Mouse (Mus musculus) C2C12 (cell line): ENCODE measurements around the gene Tmc5. TPM values are rescaled to one million over a fixed set of nuclear protein-coding genes. Genes with fewer than 3 reads are reported as not detected.

Experiments used
- H3K27me3 ChIP-seq: one replicate; pipeline ENCODE4 v1.6.1; 2011; ENCODE audit not compliant: control insufficient read depth, insufficient read depth, insufficient read length
- H3K36me3 ChIP-seq: one replicate; pipeline ENCODE4 v1.6.1; 2011; ENCODE audit not compliant: control insufficient read depth, insufficient read depth
- H3K4me3 ChIP-seq: one replicate; pipeline ENCODE4 v1.5.1; 2011; ENCODE audit warnings: mild to moderate bottlenecking, control low read depth; ENCODE audit not compliant: poor library complexity, insufficient read depth, severe bottlenecking
- H3K79me2 ChIP-seq: one replicate; pipeline ENCODE4 v1.6.1; 2011; ENCODE audit not compliant: control insufficient read depth, insufficient read depth
- H3K79me3 ChIP-seq: one replicate; pipeline ENCODE4 v1.6.1; 2011; ENCODE audit warnings: low read depth, control low read depth
- H3ac ChIP-seq: one replicate; pipeline ENCODE3; 2011; ENCODE audit warnings: low read depth; ENCODE audit not compliant: control insufficient read depth, insufficient read length
- CEBPB ChIP-seq: IDR thresholded peaks from one replicate; pipeline ENCODE4 v1.6.1; 2011; ENCODE audit warnings: low read depth, mild to moderate bottlenecking, control low read depth, moderate library complexity
- CTCF ChIP-seq: IDR thresholded peaks from one replicate; pipeline ENCODE4 v1.5.1; 2011; ENCODE audit not compliant: control insufficient read depth, insufficient read depth, insufficient read length
- FOSL1 ChIP-seq: IDR thresholded peaks from one replicate; pipeline ENCODE4 v1.8.0; 2011; ENCODE audit warnings: mild to moderate bottlenecking, low read length; ENCODE audit not compliant: poor library complexity, insufficient read depth, severe bottlenecking
- MAX ChIP-seq: IDR thresholded peaks from one replicate; pipeline ENCODE4 v1.6.1; 2011; ENCODE audit warnings: mild to moderate bottlenecking, control low read depth
- MYOD1 ChIP-seq: IDR thresholded peaks from one replicate; pipeline ENCODE4 v1.6.1; 2011; ENCODE audit warnings: low read depth; ENCODE audit not compliant: control insufficient read depth, insufficient read length
- MYOG ChIP-seq: IDR thresholded peaks from one replicate; pipeline ENCODE4 v1.6.1; 2011; ENCODE audit not compliant: control insufficient read depth, insufficient read length; ENCODE audit errors: extremely low read depth
- USF1 ChIP-seq: IDR thresholded peaks from one replicate; pipeline ENCODE4 v1.6.1; 2011; ENCODE audit warnings: low read depth, mild to moderate bottlenecking, control low read depth, moderate library complexity
- polyA plus RNA-seq: library from polyadenylated mRNA; unstranded; fragments of >200 nt; fragmentation: generic; extraction: Trizol; gene quantifications from one replicate; pipeline ENCODE4 v1.2.1, GENCODE M21; 2012; ENCODE audit warnings: missing spikeins

Gene Tmc5
- polyA plus RNA-seq, 1 experiment: not detected

DNA sequence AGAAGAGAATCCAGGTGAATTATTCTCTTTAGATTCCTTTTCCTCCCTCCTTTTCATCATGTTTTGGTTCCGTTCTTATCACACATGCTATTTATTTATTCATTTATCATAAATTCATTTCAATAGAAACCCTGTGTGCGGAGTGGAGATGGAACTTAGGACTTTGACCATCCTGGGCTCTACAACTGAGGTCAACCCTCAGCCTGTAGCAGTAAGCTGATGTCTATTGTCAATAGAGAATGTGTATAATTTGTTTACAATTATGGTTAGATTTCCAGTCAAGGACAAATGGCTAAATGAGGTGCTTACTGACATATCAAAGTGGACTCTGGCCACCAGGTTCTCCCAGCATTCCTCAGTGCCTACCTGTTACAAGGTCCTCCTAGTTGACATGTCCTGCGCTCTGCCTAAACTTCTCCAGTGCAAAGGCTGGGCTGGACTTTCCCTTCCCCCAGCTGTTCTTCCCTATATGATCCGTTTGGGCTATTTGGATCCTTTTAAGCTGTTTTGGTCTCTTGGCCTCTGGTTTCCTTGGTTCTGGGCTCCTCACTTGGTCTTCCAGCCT is 14.2 kb downstream of the Tmc5 start:
- no peak for TF ChIP-seq MYOG
- no peak for TF ChIP-seq USF1
- no peak for TF ChIP-seq CEBPB
- no peak for TF ChIP-seq MAX
- no peak for TF ChIP-seq CTCF
- TF ChIP-seq FOSL1: no peak
- TF ChIP-seq MYOD1: no peak
- Histone ChIP-seq H3K79me2 (no peaks in the 10 kb centered on the region), H3K4me3 (no peak overlapping the region), H3ac (no peak overlapping the region), H3K36me3 (no peaks in the 10 kb centered on the region), H3K79me3 (no peaks in the 10 kb centered on the region), H3K27me3 (peaks cover 22% of the 10 kb centered on the region)

DNA sequence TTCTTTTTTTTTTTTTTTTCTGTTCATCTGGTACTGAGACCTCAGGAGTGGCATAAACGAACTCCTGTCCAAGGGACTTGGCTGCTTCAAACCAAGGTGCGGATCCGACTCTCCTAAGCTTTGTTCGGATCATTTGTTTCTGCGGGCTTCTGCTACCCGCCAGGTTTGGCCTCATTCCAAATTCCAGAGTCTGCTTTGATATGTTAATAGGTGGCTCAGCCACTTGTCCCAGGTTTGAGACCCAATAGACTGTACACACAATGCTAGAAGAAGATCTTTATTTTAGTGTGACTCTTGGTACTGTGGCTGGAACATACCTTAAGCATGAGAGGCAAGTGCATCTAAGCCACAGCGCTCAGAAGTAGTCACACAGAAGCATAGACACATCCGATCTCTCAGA is 14.8 kb downstream of the Tmc5 start:
- no peak overlapping the region for H3K4me3 ChIP-seq
- H3K79me2 ChIP-seq: no peaks in the 10 kb centered on the region
- H3ac ChIP-seq: no peak overlapping the region
- no peak for TF ChIP-seq USF1
- TF ChIP-seq CEBPB: no peak
- TF ChIP-seq MAX: no peak
- TF ChIP-seq MYOD1: no peak
- H3K36me3 ChIP-seq: no peaks in the 10 kb centered on the region
- no peaks in the 10 kb centered on the region for H3K79me3 ChIP-seq
- H3K27me3 ChIP-seq: peaks cover 22% of the 10 kb centered on the region

GRCm38 (mm10) chr7:118614076-118614475 is 17.0 kb downstream of the Tmc5 start:
- Histone ChIP-seq H3K79me2 (no peaks in the 10 kb centered on the region), H3K27me3 (peaks cover 20% of the 10 kb centered on the region), H3ac (no peak overlapping the region), H3K79me3 (no peaks in the 10 kb centered on the region), H3K4me3 (no peak overlapping the region), H3K36me3 (no peaks in the 10 kb centered on the region)
- no peak for TF ChIP-seq CEBPB
- no peak for TF ChIP-seq FOSL1
- no peak for TF ChIP-seq MYOG
- TF ChIP-seq CTCF: no peak
- TF ChIP-seq MYOD1: no peak
- no peak for TF ChIP-seq MAX
- no peak for TF ChIP-seq USF1

DNA sequence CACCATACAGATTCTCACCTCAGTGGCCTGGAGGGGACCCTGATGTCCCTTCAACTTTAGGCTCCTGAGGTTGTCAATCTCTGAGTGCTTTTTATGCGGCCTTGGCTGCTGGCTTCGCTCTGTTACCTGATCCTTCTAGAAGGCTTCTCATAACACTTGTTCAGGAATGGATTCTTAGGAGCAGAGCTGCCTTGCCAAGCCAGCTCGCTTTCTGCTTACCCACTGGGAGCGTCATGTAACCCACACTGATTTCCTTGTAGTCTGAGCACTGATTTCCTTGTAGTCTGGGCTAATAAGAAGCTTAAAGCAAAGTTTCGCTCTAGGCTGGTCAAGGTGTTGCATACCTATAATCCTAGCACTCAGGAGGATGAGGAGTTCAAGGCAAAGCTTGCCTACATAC is 21.0 kb downstream of the Tmc5 start:
- no peak overlapping the region for H3K4me3 ChIP-seq
- TF ChIP-seq CTCF (no peak), MAX (no peak), CEBPB (no peak), FOSL1 (no peak), MYOD1 (no peak), USF1 (no peak), MYOG (no peak)

GRCm38 (mm10) chr7:118620243-118620906 is 23.3 kb downstream of the Tmc5 start:
- TF ChIP-seq MAX (no peak), MYOD1 (no peak), FOSL1 (no peak), USF1 (no peak)
- Histone ChIP-seq H3K27me3 (peaks cover 19% of the 10 kb centered on the region), H3K79me2 (no peaks in the 10 kb centered on the region), H3ac (no peak overlapping the region), H3K4me3 (no peak overlapping the region), H3K79me3 (no peaks in the 10 kb centered on the region), H3K36me3 (no peaks in the 10 kb centered on the region)

More for the DNA sequence above, 21.0 kb downstream of the Tmc5 start:
- no peak overlapping the region for H3ac ChIP-seq
- no peaks in the 10 kb centered on the region for H3K79me3 ChIP-seq
- H3K27me3 ChIP-seq: peaks cover 7% of the 10 kb centered on the region
- no peaks in the 10 kb centered on the region for H3K36me3 ChIP-seq
- no peaks in the 10 kb centered on the region for H3K79me2 ChIP-seq

DNA sequence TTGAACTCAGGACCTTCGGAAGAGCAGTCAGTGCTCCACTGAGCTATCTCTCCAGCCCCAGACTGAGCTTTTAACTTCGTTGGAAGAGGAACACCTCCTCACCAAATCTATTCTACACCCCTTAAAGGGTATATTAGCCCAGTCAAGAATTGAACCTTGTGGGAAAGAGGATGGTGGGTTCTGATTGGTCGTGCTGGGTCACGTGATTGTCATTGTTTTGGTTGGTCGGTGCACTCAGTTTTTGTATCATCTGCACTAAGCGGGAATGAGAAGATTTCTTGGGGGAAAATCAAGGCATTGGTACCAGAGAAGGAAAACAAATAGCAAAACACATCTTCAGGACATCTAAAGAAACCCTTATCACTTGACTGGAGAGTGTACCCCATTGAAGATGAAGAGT is 24.0 kb downstream of the Tmc5 start:
- no peaks in the 10 kb centered on the region for H3K79me3 ChIP-seq
- H3ac ChIP-seq: no peak overlapping the region
- no peaks in the 10 kb centered on the region for H3K36me3 ChIP-seq
- no peak overlapping the region for H3K4me3 ChIP-seq
- TF ChIP-seq MAX (no peak), CEBPB (no peak), USF1 (peak; percentile 62)
- peaks cover 18% of the 10 kb centered on the region for H3K27me3 ChIP-seq
- no peaks in the 10 kb centered on the region for H3K79me2 ChIP-seq
